10 mouse cellular contexts compared by ENCODE assay signal in genomic region chr1:130575962-130576361, GRCm38 (mm10). TPM values are rescaled to one million over a fixed set of nuclear protein-coding genes. Genes with fewer than 3 reads are reported as not detected.
DNase-seq lines count a peak whose midpoint lies in the region; ATAC-seq lines count a peak whose summit lies in the region.
"Had no signal": no experiment of that assay in that cellular context is flagged by ENCODE, and none has a peak within 500 bp of the region (broad histone marks: within the 10 kb centered on the region; RNA-seq: fewer than 3 reads in every experiment).

No protein-coding gene starts in this region.

- no peaks in the 10 kb centered on the region for H3K36me3 ChIP-seq in heart, embryonic 10.5 days
- no peaks in the 10 kb centered on the region for H3K36me3 ChIP-seq in hindbrain, embryonic 16.5 days (ENCODE audit: control insufficient read depth, insufficient read depth, low read length)

- no peak for ATAC-seq in hindbrain, embryonic 16.5 days

- DNase-seq in heart, postnatal 10 days = peak; percentile 44 to 71
- DNase-seq in heart, embryonic 10.5 days (ENCODE audit: low spot score) = no peak
- peak; percentile 42 for DNase-seq in urinary bladder, postnatal 25 days (ENCODE audit: low spot score)
- DNase-seq in urinary bladder, postnatal 10 days (ENCODE audit: low spot score) = no peak
- DNase-seq in embryo, embryonic 11.5 days (ENCODE audit: low read depth, low spot score) = peak; percentile 17
- peak; percentile 26 for DNase-seq in left cerebral cortex, postnatal 4 days
- peak; percentile 43 to 69 for DNase-seq in spleen, postnatal 36 days (ENCODE audit: low spot score in 2 of 2)

- intact Hi-C loops in heart, postnatal 10 days (cut with DNase I) = loop anchor here (10.0 kb wide), 1 partner anchor 209 kb away; no protein-coding TSS in a partner anchor
- intact Hi-C loops in left cerebral cortex, postnatal 4 days (cut with DNase I) = no loop called here

- H3K4me2 ChIP-seq in hindbrain, embryonic 16.5 days (ENCODE audit: low read length) = no peak overlapping the region

- no peak overlapping the region for H3K4me3 ChIP-seq in heart, embryonic 10.5 days
- no peak overlapping the region for H3K4me3 ChIP-seq in hindbrain, embryonic 16.5 days (ENCODE audit: low read length)

- no peaks in the 10 kb centered on the region for H3K27me3 ChIP-seq in heart, embryonic 10.5 days (ENCODE audit: insufficient read depth, poor library complexity, severe bottlenecking)
- H3K27me3 ChIP-seq in hindbrain, embryonic 16.5 days (replicated peaks; ENCODE audit: control insufficient read depth, insufficient read depth, low read length) = no peaks in the 10 kb centered on the region

- no peaks in the 10 kb centered on the region for H3K4me1 ChIP-seq in heart, embryonic 10.5 days
- no peaks in the 10 kb centered on the region for H3K4me1 ChIP-seq in hindbrain, embryonic 16.5 days (ENCODE audit: control insufficient read depth, insufficient read depth, low read depth, low read length)

- no peak overlapping the region for H3K9ac ChIP-seq in hindbrain, embryonic 16.5 days (ENCODE audit: low read depth, low read length)

- H3K27ac ChIP-seq in heart, embryonic 10.5 days = no peak overlapping the region
- H3K27ac ChIP-seq in hindbrain, embryonic 16.5 days (ENCODE audit: low read depth, low read length) = no peak overlapping the region

- H3K9me3 ChIP-seq in heart, embryonic 10.5 days = no peaks in the 10 kb centered on the region
- no peaks in the 10 kb centered on the region for H3K9me3 ChIP-seq in hindbrain, embryonic 16.5 days (ENCODE audit: control insufficient read depth, low read length)

RNA-seq across cellular contexts. Expression of gene Zp3r, which starts 53.5 kb away (rescaled TPM):
- total RNA-seq in heart, postnatal 10 days (2021) = not detected
- polyA plus RNA-seq in heart, embryonic 10.5 days (2016; fragmentation: Nextera tagmentation; extraction: Ambion mirVana) = not detected in 2 replicates
- not detected for total RNA-seq in left cerebral cortex, postnatal 4 days (2021)
- polyA plus RNA-seq in hindbrain, embryonic 16.5 days (2015; fragmentation: Nextera tagmentation; extraction: Ambion mirVana) = not detected in 2 replicates
- polyA plus RNA-seq: cerebellum, adult 2 months; neural tube, embryonic 11.5 days had no signal

Comparison
In these comparisons a context has a peak if more than half of its experiments do, and no peak if none do; other contexts are left out.
1. DNase-seq: peak in heart, postnatal 10 days (2 of 2), urinary bladder, postnatal 25 days (single experiment), embryo, embryonic 11.5 days (single experiment), left cerebral cortex, postnatal 4 days (single experiment) and spleen, postnatal 36 days (2 of 2); none in heart, embryonic 10.5 days (single experiment) and urinary bladder, postnatal 10 days (single experiment).